Comparison of ENCODE assay signal across 8 mouse cellular contexts in genomic region chr16:20733731-20734730, GRCm38 (mm10). TPM values are rescaled to one million over a fixed set of nuclear protein-coding genes. Genes with fewer than 3 reads are reported as not detected.
DNase-seq lines count a peak whose midpoint lies in the region; ATAC-seq and TF ChIP-seq lines count a peak whose summit lies in the region.

Gene Thpo, minus strand, starts transcription at chr16:20734511.

- TF ChIP-seq POLR2A in brain, embryonic 14.5 days (IDR thresholded peaks at IDR 0.05; ENCODE audit: borderline replicate concordance, extremely low read depth, insufficient read depth, insufficient read length, poor library complexity, severe bottlenecking) = no peak

- peak; percentile 23; the same call in 1 of the 2 replicates for TF ChIP-seq CTCF in brain, embryonic 14.5 days (IDR thresholded peaks at IDR 0.05; ENCODE audit: borderline replicate concordance, extremely low read depth, insufficient read depth, insufficient read length)
- TF ChIP-seq CTCF in stomach, postnatal 0 days (IDR thresholded peaks at IDR 0.05; ENCODE audit: low read depth) = peak; percentile 28

- H3K27ac ChIP-seq in forebrain, embryonic 14.5 days (ENCODE audit: low read depth, low read length) = no peak within 1 kb of the TSS
- no peak within 1 kb of the TSS for H3K27ac ChIP-seq in liver, embryonic 12.5 days
- no peak within 1 kb of the TSS for H3K27ac ChIP-seq in stomach, postnatal 0 days (replicated peaks)

- no peak for TF ChIP-seq EP300 in stomach, postnatal 0 days (optimal IDR thresholded peaks at IDR 0.05)

- peak; percentile 15 for DNase-seq in kidney, adult 18-20 months
- no peak for DNase-seq in kidney, adult 8-10 months
- DNase-seq in brain, embryonic 14.5 days (ENCODE audit: low read depth) = peak; percentile 48
- DNase-seq in forebrain, embryonic 14.5 days (ENCODE audit: low spot score) = peak; percentile 24
- DNase-seq in stomach, postnatal 0 days (ENCODE audit: low spot score) = no peak
- no peak for DNase-seq in natural killer cell, adult 2 months (ENCODE audit: low spot score in 2 of 2)
- no peak for DNase-seq in adipocyte (ENCODE audit: low spot score)

- peak within 1 kb of the TSS; percentile 83 for H3K9ac ChIP-seq in forebrain, embryonic 14.5 days (ENCODE audit: low read length)
- H3K9ac ChIP-seq in liver, embryonic 12.5 days = peak within 1 kb of the TSS; percentile 52; the same call in 1 of the 2 replicates
- H3K9ac ChIP-seq in stomach, postnatal 0 days (ENCODE audit: low read length) = peak within 1 kb of the TSS; percentile 74

- H3K27me3 ChIP-seq in forebrain, embryonic 14.5 days (replicated peaks; ENCODE audit: control insufficient read depth, insufficient read depth, low read length) = peaks cover 21% of the 10 kb centered on the region
- H3K27me3 ChIP-seq in liver, embryonic 12.5 days (replicated peaks) = peaks cover 94% of the 10 kb centered on the region
- H3K27me3 ChIP-seq in stomach, postnatal 0 days (ENCODE audit: control insufficient read depth, insufficient read depth, low read length) = no peaks in the 10 kb centered on the region

- WGBS in forebrain, embryonic 14.5 days = 4% methylated on average over 45 of the region's 45 CpGs
- 5% methylated on average over 45 of the region's 45 CpGs for WGBS in liver, embryonic 12.5 days (ENCODE audit: insufficient replicate concordance)
- WGBS in stomach, postnatal 0 days = 18% methylated on average over 45 of the region's 45 CpGs

- 0 out of 2 replicates have a peak, but pooled peaks cover 3% of the 10 kb centered on the region for H3K36me3 ChIP-seq in forebrain, embryonic 14.5 days (ENCODE audit: control insufficient read depth, insufficient read depth, low read length)
- no peaks in the 10 kb centered on the region for H3K36me3 ChIP-seq in liver, embryonic 12.5 days
- no peaks in the 10 kb centered on the region for H3K36me3 ChIP-seq in stomach, postnatal 0 days (ENCODE audit: control insufficient read depth, insufficient read depth, low read length)

- no peaks in the 10 kb centered on the region for H3K9me3 ChIP-seq in forebrain, embryonic 14.5 days (replicated peaks; ENCODE audit: control insufficient read depth, low read length)
- H3K9me3 ChIP-seq in liver, embryonic 12.5 days (replicated peaks) = no peaks in the 10 kb centered on the region
- H3K9me3 ChIP-seq in stomach, postnatal 0 days (ENCODE audit: control insufficient read depth, low read length) = no peaks in the 10 kb centered on the region

- peak within 1 kb of the TSS; percentile 98 for H3K4me2 ChIP-seq in forebrain, embryonic 14.5 days (ENCODE audit: low read length)
- H3K4me2 ChIP-seq in liver, embryonic 12.5 days = peak within 1 kb of the TSS; percentile 73
- peak within 1 kb of the TSS; percentile 98 for H3K4me2 ChIP-seq in stomach, postnatal 0 days (replicated peaks; ENCODE audit: low read depth)

- peak within 1 kb of the TSS; percentile 63 for H3K4me3 ChIP-seq in forebrain, embryonic 14.5 days (ENCODE audit: low read depth, low read length)
- H3K4me3 ChIP-seq in liver, embryonic 12.5 days = peak within 1 kb of the TSS; percentile 51
- H3K4me3 ChIP-seq in stomach, postnatal 0 days (ENCODE audit: low read depth, low read length) = peak within 1 kb of the TSS; percentile 62

- H3K4me1 ChIP-seq in forebrain, embryonic 14.5 days (ENCODE audit: control insufficient read depth, insufficient read depth, low read length) = peaks cover 7% of the 10 kb centered on the region
- peaks cover 21% of the 10 kb centered on the region for H3K4me1 ChIP-seq in liver, embryonic 12.5 days
- no peaks in the 10 kb centered on the region for H3K4me1 ChIP-seq in stomach, postnatal 0 days (replicated peaks; ENCODE audit: control insufficient read depth, insufficient read depth)

- no peak for ATAC-seq in forebrain, embryonic 14.5 days
- no peak for ATAC-seq in liver, embryonic 12.5 days
- ATAC-seq in stomach, postnatal 0 days (ENCODE audit: low FRiP score, low TSS enrichment) = no peak

RNA-seq across cellular contexts. Expression of gene Thpo, which starts in this region (rescaled TPM):
- 2.8 and 3.6 TPM in 2 replicates for polyA plus RNA-seq in brain, embryonic 14.5 days (2012; rRNA removed)
- polyA plus RNA-seq in forebrain, embryonic 14.5 days (2014; fragmentation: Nextera tagmentation; extraction: Ambion mirVana) = 0.25 and 0.62 TPM in 2 replicates
- polyA plus RNA-seq in liver, embryonic 12.5 days (2016; fragmentation: Nextera tagmentation; extraction: Ambion mirVana) = 2.7 and 2.8 TPM in 2 replicates
- 0.40 and 0.42 TPM in 2 replicates for polyA plus RNA-seq in stomach, postnatal 0 days (2015; fragmentation: Nextera tagmentation; extraction: Ambion mirVana)

Comparison
In these comparisons a context has a peak if more than half of its experiments do, and no peak if none do; other contexts are left out.
1. DNase-seq: peak in kidney, adult 18-20 months (single experiment) and brain, embryonic 14.5 days (single experiment); none in kidney, adult 8-10 months (0 of 2), stomach, postnatal 0 days (single experiment), natural killer cell, adult 2 months (0 of 2) and adipocyte (single experiment).
2. Peak in DNase-seq, H3K4me3 ChIP-seq, H3K9ac ChIP-seq and H3K4me2 ChIP-seq in forebrain, embryonic 14.5 days; RNA of the gene not detected or under 1 TPM.
3. Peak in every context shown above with its lines, with median percentiles within 50 percentile points of each other: H3K4me2 ChIP-seq, H3K4me3 ChIP-seq and H3K9ac ChIP-seq.